Mouse (Mus musculus): ENCODE results near the gene Gm3233. TPM values are rescaled to one million over a fixed set of nuclear protein-coding genes. Genes with fewer than 3 reads are reported as not detected.
"Not testable (repeated sequence)": the region's sequence is repeated elsewhere in the genome, so short reads cannot be mapped to it uniquely, and the experiment has no call there.

Gm3233 gene
- total and polyA plus RNA-seq, 3 experiments, result 0.33 TPM; not detected in 2

DNA sequence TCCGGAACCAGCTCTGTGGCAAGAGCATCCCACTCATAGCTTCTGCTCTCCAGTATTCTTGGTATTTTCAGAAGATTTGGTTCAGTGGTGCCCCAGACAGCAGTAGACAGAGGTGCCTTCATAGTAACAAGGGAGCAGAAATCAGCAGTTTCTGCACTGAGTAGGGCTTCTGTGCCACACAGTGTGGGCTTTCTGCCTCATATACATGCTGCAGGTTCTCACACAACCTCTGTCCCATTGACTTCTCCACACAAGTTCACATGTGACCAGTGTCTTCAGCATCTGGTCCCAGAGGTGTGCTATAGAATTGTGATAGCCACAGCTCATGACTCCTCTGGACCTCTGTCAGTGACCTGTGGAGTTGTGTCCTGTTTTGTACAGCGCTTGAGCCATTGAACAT, 29.1 kb upstream of the Gm3233 start:
- no peaks in the 10 kb centered on the region for H3K36me3 ChIP-seq (replicated peaks)
- no peak for ATAC-seq (ENCODE audit: extremely low read depth, insufficient number of reproducible peaks, low FRiP score, poor library complexity, severe bottlenecking)

GRCm38 (mm10) chr10:77787876-77788275, 28.4 kb upstream of the Gm3233 start, which contains the start of gene Gm7137:
Gene Gm7137, minus strand, starts transcription at chr10:77788200.
- not testable (repeated sequence) for H3K27me3 ChIP-seq (ENCODE audit: insufficient read depth, low read length)

More for the DNA sequence above, 29.1 kb upstream of the Gm3233 start:
- Histone ChIP-seq H3K27me3 (ENCODE audit: insufficient read depth, low read length) (no peaks in the 10 kb centered on the region), H3K4me3 (ENCODE audit: low read depth, low read length) (no peak overlapping the region), H3K9me3 (replicated peaks) (no peaks in the 10 kb centered on the region), H3K4me1 (ENCODE audit: insufficient read depth, low read depth, low read length) (no peaks in the 10 kb centered on the region)
- TF ChIP-seq GATA1 (IDR thresholded peaks at IDR 0.05; ENCODE audit: borderline replicate concordance, low read length) (no peak), GATA2 (IDR thresholded peaks at IDR 0.05; ENCODE audit: borderline replicate concordance, low read depth, low read length) (no peak)
- DNase-seq (ENCODE audit: low spot score), result no peak

DNA sequence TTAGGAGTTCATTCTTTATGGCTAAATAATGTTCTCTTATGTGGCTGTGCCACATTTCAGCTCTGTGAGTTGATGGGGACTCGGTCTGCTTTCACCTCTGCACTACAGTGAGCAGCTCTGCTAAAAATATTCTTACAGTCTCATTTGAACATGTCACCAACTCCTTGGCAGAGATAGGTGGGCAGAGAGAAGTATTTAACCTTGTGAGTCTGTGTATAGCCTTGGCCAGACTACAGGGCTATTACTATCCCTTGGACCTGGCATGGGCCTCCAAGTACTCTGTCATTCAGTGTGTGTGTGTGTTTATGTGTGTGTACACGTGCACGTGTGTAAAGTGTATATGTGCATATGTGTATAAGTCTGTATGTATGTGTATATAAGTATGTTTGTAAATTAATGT, 23.9 kb upstream of the Gm3233 start:
- not testable (repeated sequence) for H3K36me3 ChIP-seq (replicated peaks); H3K4me1 ChIP-seq (ENCODE audit: insufficient read depth, low read depth, low read length); H3K27me3 ChIP-seq (ENCODE audit: insufficient read depth, low read length); DNase-seq (ENCODE audit: low spot score); H3K4me3 ChIP-seq (ENCODE audit: low read depth, low read length); H3K9me3 ChIP-seq (replicated peaks); ATAC-seq (ENCODE audit: extremely low read depth, insufficient number of reproducible peaks, low FRiP score, poor library complexity, severe bottlenecking)

More at GRCm38 (mm10) chr10:77787876-77788275, 28.4 kb upstream of the Gm3233 start, which contains the start of gene Gm7137:
- H3K4me1 ChIP-seq (ENCODE audit: insufficient read depth, low read depth, low read length); DNase-seq (ENCODE audit: low spot score); H3K36me3 ChIP-seq (replicated peaks); ATAC-seq (ENCODE audit: extremely low read depth, insufficient number of reproducible peaks, low FRiP score, poor library complexity, severe bottlenecking); H3K4me3 ChIP-seq (ENCODE audit: low read depth, low read length); H3K9me3 ChIP-seq (replicated peaks): not testable (repeated sequence)

DNA sequence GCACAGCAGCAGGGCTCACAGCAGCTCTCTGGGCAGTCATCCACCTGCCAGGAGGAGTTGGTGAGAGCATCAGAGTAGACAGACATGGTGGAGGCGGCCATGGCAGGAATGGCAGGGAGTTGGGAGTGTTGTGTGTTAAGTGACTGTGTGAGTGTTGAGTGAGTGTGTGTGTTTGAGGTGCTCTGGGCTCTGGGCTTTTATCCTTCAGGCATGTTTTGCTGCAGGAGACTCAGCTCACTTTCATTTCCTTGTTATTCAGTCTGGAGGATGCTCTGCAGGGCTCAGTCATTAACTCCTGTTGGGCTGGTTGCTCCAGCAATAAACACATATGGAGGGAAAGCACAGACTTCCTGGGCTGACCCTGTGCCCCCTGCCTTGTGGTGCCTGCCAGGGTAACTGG, 23.0 kb upstream of the Gm3233 start, which contains the start of gene Gm3250:
Gene Gm3250, minus strand, starts transcription at position 101 of the 400 bp plus-strand sequence.
- not testable (repeated sequence) for H3K36me3 ChIP-seq (replicated peaks); ATAC-seq (ENCODE audit: extremely low read depth, insufficient number of reproducible peaks, low FRiP score, poor library complexity, severe bottlenecking); DNase-seq (ENCODE audit: low spot score); H3K27me3 ChIP-seq (ENCODE audit: insufficient read depth, low read length); H3K4me3 ChIP-seq (ENCODE audit: low read depth, low read length); H3K4me1 ChIP-seq (ENCODE audit: insufficient read depth, low read depth, low read length); H3K9me3 ChIP-seq (replicated peaks)

- not testable (repeated sequence) for H3K36me3 ChIP-seq (replicated peaks); DNase-seq (ENCODE audit: low spot score); ATAC-seq (ENCODE audit: extremely low read depth, insufficient number of reproducible peaks, low FRiP score, poor library complexity, severe bottlenecking); H3K4me1 ChIP-seq (ENCODE audit: insufficient read depth, low read depth, low read length); H3K9me3 ChIP-seq (replicated peaks); H3K4me3 ChIP-seq (ENCODE audit: low read depth, low read length); H3K27me3 ChIP-seq (ENCODE audit: insufficient read depth, low read length)
Observed at GRCm38 (mm10) chr10:77776844-77777243, 17.4 kb upstream of the Gm3233 start, which contains the start of gene Gm7138. Gene Gm7138, minus strand, starts transcription at chr10:77776944.

- ATAC-seq (ENCODE audit: extremely low read depth, insufficient number of reproducible peaks, low FRiP score, poor library complexity, severe bottlenecking), result not testable (repeated sequence)
Observed at GRCm38 (mm10) chr10:77772142-77772541, 12.7 kb upstream of the Gm3233 start.

GRCm38 (mm10) chr10:77771225-77771624, 11.7 kb upstream of the Gm3233 start, which contains the start of gene Gm3238:
Gene Gm3238, minus strand, starts transcription at chr10:77771325.
- not testable (repeated sequence) for H3K36me3 ChIP-seq (replicated peaks); H3K27me3 ChIP-seq (ENCODE audit: insufficient read depth, low read length); H3K9me3 ChIP-seq (replicated peaks); DNase-seq (ENCODE audit: low spot score); ATAC-seq (ENCODE audit: extremely low read depth, insufficient number of reproducible peaks, low FRiP score, poor library complexity, severe bottlenecking); H3K4me3 ChIP-seq (ENCODE audit: low read depth, low read length); H3K4me1 ChIP-seq (ENCODE audit: insufficient read depth, low read depth, low read length)

More at GRCm38 (mm10) chr10:77772142-77772541, 12.7 kb upstream of the Gm3233 start:
- H3K4me3 ChIP-seq (ENCODE audit: low read depth, low read length); H3K27me3 ChIP-seq (ENCODE audit: insufficient read depth, low read length); H3K9me3 ChIP-seq (replicated peaks); H3K36me3 ChIP-seq (replicated peaks); DNase-seq (ENCODE audit: low spot score); H3K4me1 ChIP-seq (ENCODE audit: insufficient read depth, low read depth, low read length): not testable (repeated sequence)

DNA sequence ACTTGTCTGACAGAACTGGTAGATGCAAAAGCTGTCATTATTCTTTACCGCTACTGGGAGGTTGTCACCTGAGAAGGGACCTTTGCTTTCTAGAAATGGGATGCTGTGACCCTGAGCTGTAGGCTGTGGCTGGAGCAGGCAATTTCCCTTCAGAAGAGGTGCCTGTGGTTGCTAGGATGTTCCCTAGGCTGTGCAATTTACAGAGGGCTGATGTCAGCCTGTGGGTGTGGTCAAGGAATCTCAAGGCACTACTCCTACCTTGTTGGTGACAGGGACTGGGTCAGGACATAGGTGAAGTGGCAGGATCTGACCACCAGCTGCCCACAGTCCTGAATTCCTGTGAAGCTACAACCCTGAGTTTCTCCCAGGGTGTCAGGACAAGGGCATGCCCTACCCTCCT, 10.2 kb upstream of the Gm3233 start:
- Histone ChIP-seq H3K4me1 (ENCODE audit: insufficient read depth, low read depth, low read length) (no peaks in the 10 kb centered on the region), H3K9me3 (replicated peaks) (no peaks in the 10 kb centered on the region), H3K36me3 (replicated peaks) (no peaks in the 10 kb centered on the region), H3K27me3 (ENCODE audit: insufficient read depth, low read length) (peaks cover 6% of the 10 kb centered on the region; the same call in 1 of the 2 replicates), H3K4me3 (ENCODE audit: low read depth, low read length) (no peak overlapping the region)
- no peak for ATAC-seq (ENCODE audit: extremely low read depth, insufficient number of reproducible peaks, low FRiP score, poor library complexity, severe bottlenecking)
- TF ChIP-seq GATA2 (IDR thresholded peaks at IDR 0.05; ENCODE audit: borderline replicate concordance, low read depth, low read length), result no peak
- TF ChIP-seq GATA1 (IDR thresholded peaks at IDR 0.05; ENCODE audit: borderline replicate concordance, low read length), result no peak
- no peak for DNase-seq (ENCODE audit: low spot score)

Data from G1E (cell line).